Mouse (Mus musculus) liver, adult 2 months (tissue): ENCODE results near the gene Susd2.

Source experiments
- CTCF ChIP-seq: fragments of 200-500 bp; IDR thresholded peaks from 2 replicates; pipeline ENCODE4 v1.5.1; 2011; ENCODE audit warnings: low read depth, low read length, control low read depth
- POLR2A ChIP-seq: fragments of 200-500 bp; IDR thresholded peaks from 2 replicates; pipeline ENCODE4 v1.6.1; 2011; ENCODE audit warnings: low read length, control low read depth; ENCODE audit not compliant: insufficient read depth; ENCODE audit errors: extremely low read depth

GRCm38 (mm10) chr10:75669936-75670335, 26.1 kb upstream of the Susd2 start:
- TF ChIP-seq POLR2A (no peak), CTCF (no peak)
